Mouse (Mus musculus) layer of hippocampus, adult 11-12 months (tissue): ENCODE measurements around the gene Lrmp.

Experiments used
- DNase-seq: peaks from one replicate; pipeline ENCODE4 v3.0.0; 2022; ENCODE audit warnings: low spot score

Gene Lrmp

GRCm38 (mm10) chr6:145202432-145203125 is 87.1 kb downstream of the Lrmp start:
- no peak for DNase-seq

DNA sequence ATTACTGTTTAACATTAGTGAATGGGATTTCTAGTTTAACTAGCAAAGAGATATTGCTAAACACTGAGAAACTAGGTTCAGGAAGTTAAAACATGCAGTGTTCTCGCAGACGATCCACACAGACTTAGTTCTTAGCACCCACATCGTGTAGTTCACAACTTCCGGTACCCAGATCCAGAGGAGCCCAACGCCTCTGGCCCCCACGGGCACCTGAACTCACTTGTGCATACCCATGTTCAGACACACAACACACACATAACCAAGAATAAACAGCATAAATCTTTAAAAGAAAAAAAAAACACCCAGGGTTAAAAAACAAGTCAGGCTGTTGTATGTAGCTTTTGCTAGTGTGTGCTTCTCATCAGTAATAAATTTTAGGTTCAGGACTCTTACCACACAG is 89.0 kb downstream of the Lrmp start:
- no peak for DNase-seq

DNA sequence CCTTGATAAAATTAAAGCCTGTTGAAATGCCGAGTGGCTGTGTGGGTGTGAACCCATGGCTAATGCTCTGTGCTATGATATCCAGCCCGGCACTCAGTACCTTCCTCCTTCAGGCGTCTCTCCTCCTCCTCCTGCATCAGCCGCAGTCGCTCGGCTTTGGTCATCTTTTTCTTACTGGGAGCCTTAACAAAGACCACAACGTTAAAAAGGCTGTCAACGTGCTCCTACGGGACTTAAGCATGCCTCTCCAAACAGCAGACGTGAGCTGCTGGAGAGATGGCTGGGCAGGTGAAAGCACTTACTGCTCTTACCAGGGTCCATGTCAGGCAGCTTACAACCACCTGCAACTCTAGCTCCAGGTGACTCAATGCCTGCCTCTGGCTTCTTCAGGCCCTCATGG is 89.7 kb downstream of the Lrmp start:
- no peak for DNase-seq

- DNase-seq: no peak
Measured at GRCm38 (mm10) chr6:145210056-145210680, 94.7 kb downstream of the Lrmp start.

- peak; percentile 99 for DNase-seq
Measured at GRCm38 (mm10) chr6:145210816-145211338, 95.4 kb downstream of the Lrmp start, which contains the start of the genes Casc1 and Etfrf1. Gene Casc1 (minus strand): TSS chr6:145211005. Gene Etfrf1 (plus strand): TSS chr6:145211134.

DNA sequence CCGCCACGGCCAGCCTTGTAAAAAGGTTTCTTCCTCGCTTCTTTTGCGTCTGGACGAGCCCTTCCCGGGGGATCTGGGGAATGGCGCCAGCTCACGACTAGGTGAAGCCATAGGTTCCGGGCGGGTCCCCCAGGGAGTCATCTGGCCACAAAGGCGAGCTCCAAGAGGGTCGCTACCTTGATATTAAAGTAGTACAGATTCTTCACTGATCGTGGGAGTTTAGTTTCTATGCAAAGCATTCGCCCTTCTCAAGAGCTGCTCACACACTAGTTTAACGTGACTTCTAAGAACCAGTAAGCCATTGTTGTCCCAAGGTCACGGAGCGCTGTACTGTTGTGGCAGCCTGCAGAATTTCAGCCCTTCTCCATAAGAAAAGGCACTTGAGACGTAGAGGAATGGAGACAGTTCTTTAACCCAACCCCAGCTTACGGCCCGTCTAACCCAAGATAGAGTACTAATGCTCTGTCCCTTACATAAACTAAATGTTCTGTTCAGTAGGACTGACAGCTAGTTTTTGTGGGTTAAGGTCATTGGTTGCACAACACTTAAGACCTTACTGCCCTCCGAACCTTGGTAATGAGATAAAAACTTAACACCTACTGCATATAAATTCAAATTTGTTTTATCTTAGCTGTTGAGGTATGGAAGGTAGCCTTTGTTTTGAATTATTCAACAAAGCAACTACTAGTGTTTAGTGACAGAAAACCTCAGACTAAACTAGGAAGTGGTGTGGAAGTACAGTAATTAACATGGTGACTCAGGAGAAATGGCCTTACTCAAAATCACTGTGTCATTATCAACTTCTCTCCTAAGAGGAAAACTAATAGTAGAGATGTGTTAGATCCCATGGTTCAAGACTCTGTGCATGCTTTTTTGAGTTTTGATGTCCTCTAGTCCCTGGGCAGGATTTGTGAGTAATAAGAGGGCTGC is 96.2 kb downstream of the Lrmp start:
- no peak for DNase-seq

DNA sequence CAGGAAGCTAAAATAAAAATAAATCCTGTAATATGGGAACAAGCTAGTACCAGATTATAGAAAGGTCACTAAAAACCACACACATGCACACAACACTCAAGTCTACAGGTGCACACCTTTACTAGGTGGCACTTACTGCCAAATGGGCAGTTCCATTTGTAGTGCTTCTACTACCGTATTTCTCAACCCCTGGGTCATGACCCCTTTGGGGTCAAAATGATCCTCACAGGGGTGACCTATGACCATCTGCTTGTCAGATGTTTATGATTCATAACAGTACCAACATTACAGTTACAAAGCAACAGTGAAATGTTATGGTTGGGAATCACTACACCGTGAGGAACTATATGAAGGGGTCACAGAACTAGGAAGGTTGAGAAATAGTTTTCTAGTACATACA is 98.5 kb downstream of the Lrmp start:
- no peak for DNase-seq

- no peak for DNase-seq
Measured at GRCm38 (mm10) chr6:145215826-145216225, 100.4 kb downstream of the Lrmp start.

DNA sequence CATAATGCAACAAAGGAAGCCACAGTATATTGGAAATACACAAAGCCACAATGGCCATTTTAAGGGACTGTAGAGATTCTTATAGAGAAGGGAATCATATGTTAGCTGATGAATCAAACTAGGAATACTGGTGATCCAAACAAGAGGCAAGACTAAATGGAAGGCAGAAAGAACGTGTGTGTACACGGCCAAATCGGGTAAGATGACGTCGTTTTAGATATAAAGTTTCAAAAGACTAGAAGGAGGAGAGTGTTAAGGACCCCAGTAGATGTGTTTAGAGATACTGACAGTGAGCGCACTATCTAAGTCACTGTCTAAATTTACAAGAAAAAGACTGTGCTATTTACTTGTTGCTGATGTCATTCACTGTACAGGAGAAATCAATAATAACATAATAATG is 108.8 kb downstream of the Lrmp start:
- DNase-seq: no peak
